Mouse (Mus musculus) forelimb bud, embryonic 11.5 days (tissue): ENCODE data around the gene Olfml2b.

Experiments used
- DNase-seq: peaks from one replicate; pipeline ENCODE4 v3.0.0-alpha.2; 2012; ENCODE audit warnings: low read depth, low spot score

The Olfml2b gene

DNA sequence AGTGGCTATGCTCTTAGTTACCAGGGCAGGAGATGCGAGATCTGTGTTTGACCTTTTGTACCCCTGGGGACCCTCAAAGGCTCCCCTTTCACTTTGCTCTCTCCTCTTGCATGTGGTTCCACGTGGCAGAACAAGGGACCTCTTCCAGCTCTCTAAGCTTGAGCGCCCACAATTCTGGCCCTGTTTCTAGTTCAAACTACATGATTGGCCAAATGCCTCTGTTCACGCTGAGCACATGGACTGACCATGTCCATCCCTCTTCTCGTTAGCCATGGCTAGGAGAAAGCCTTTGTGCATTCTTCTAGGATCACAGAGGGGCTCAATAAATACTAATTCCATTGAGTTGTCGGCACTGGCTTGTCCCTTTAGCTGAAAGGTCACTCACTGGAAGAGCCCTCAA is 51.0 kb downstream of the Olfml2b start:
- no peak for DNase-seq

DNA sequence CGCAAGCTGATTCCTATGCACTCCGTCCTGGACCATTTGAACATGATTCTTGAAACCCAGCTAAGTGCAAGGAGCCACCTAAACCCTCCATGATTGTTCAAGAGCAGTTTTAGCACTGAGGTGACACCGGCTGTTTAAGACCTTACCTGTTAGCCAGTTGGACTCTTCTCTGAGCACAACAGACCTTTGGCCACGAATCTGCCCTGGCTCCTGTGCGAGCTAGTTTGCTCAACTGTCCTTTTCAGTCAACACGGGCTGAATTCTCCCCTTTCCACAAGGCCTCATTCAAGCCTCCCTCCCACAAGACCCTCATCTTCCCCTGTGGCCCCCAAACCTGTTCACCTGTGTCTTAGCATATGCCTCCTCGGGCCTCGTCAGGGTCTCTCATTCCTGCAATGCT is 52.7 kb downstream of the Olfml2b start:
- DNase-seq = no peak

DNA sequence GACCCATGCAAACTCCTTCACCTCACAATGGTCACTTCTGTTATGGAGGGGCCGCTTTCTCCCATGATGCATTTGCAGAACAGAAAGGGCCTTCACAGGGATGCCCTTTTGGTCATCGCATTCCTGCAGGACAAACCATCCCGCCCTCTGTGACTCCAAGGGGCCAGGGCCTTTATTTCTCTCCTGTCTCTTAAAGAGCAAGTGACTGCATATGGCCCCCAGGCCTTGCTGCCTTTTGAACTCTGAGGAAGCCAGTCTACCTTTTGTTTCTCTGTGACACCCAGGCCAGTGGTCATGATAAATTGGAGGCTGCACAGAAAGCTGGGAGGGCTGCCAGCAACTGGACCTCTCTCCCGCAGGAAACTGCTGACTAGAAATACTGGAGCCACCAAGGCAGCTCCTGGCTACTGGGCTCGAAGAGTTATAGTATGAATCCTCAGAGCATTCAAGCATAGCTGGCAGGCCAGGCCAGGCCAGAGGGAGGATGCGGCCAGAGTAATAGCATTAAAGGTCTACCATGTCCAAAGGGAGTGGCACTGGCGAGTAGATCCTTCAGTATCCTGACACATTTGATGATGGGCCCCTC is 53.5 kb downstream of the Olfml2b start:
- DNase-seq = no peak

DNA sequence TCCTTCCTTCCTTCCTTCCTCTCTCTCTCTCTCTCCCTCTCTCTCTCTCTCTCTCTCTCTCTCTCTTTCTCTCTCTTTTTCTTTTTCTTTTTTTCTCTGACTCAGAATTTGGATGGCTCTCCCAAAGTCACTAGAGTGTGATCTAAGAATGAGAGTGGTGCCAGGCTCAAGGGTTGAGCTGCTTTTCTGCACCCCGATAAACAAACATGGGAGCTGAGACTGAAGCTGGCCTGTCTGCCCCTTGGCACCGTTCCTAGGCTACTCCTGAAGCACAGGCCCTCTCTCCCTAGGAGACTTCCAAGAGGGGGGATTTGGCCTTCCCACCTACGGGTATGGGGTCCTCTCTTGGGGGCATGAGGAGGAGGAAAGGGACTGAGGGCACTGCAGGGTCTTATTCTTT is 54.4 kb downstream of the Olfml2b start:
- DNase-seq = no peak

DNA sequence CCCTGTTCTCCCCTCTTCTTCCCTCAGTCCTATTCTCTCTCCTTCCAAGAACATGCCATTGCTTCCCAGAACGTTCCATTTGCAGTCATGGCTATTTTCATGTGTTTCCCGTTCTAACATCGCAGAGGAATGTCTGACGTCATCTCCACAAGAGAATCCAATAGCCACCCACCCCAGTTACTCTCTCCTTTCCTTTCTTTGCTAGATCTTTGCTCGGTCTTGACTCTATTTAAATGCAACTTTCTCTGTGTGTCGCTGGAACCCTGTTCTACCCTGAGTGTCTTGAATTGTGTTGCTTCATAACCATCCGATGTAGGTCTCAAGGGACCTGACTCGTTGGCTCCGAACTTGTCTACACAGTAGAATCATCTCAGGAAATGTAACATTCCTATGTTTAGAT is 55.2 kb downstream of the Olfml2b start:
- DNase-seq = no peak

DNA sequence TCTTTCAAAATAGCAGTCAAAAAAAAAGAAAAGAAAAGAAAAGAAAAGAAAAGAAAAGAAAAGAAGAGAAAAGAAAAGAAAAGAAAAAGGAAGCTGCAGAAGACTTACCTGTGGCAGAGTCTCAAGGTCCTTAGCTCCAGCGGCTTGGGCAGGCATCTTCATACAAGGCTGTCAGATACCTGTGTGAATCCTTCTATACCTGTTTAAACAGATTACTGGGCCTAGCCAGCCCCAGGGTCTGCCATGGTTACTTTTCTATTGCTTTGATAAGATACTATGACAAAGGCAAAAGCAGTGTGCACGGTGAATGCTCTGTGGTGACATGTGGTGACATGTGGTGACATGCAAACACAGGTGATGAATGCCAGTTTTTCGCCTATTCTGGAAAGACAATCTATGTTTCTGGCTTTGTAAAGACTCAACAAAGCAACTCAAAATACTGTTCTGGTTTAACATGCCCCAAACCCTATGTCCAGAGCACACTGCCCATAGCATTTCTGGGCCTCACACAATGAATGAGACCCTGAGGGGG is 56.2 kb downstream of the Olfml2b start:
- no peak for DNase-seq

DNA sequence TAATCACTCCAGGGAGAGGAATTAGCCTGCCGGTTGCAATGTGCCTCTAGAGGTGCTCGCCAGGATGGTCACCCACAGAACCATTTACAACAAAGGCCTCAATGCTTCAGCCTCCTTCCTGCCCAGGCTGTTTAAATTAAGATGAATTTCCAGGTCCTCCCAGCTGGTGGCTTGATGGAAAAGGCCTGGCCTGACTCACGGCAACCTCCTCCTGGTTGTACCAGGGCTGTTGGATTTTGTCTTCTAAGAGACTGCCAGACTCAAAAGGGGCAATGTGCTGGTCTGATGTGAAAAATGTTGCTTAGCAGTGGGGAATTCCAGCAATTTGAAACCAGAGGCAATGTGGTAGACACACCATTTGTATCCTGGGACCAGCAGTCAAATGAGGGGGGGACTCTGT is 56.8 kb downstream of the Olfml2b start:
- peak; percentile 32 for DNase-seq

DNA sequence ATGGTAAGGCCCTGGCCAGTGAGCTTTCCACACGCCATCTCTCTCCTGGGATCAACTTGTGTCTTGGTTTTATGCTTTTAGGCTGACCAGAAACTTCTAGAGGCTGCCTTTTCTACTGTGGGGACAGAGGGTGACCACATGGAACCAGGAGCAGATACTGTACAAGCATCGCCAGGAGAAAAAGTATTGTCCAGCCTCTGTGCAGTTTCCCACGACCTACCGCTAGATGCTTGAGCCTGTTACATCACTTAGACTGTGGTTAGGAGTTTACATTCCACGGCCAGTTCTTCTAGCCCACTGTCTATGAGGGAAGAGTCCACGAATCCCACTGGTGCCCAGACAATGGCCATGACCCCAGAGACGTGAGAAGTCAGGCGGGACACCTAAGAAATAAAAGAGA is 57.2 kb downstream of the Olfml2b start:
- DNase-seq = no peak

DNA sequence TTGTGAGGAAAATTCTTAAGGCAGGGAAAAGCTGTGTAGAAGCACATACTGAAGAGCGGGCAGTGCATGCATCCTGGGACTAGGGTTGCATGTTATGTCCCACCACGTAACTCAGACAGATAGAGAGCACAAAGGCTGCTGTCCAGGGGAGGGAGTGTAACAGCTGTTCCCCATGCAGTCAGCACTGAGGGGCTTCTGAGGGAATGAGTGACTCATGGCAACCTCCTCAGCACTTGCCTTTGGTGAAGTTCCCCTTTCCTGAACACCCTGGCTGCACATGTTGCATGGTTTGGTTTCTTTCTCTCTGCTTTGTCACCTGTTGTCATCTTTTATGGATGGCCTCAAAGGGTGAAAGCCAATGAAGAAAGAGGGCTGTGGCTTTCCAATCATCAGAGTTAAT is 57.9 kb downstream of the Olfml2b start:
- no peak for DNase-seq

DNA sequence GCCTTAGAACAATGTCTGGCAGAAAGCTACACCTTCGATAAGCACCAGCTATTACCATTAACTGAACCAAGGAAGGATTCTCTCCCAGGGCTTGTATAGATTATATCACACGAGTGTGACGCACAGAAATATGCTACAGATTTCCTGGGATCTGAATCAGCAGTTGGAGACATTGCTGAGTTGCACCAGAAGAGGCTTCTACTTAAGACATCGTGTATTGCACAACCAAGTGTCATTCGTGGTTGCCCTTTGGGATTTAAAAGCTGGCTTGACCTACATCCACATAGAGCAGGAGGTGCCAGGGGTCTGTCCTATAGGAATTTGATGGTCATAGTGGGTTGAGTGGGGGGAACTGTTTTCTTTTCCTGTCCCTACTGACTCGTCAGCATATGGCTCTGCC is 58.6 kb downstream of the Olfml2b start:
- DNase-seq = no peak

DNA sequence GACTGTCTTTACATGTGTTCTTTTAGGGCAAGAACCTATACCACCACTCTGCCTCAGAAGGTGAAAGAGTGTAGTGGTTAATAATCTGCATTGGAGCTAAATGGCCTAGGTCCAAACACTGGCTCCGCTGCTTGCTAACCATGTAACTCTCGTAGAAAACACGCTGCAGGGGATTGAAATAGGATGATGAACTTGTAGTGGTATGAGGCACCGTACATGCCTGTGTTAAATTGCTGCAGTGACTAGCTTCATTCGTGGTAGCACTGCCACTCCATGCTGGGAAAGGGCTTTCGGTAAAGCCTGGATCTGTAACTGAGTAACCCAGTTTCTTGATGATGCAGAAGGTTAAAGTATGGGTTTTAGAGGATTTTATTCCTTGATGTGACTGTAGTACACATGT is 59.8 kb downstream of the Olfml2b start:
- no peak for DNase-seq

DNA sequence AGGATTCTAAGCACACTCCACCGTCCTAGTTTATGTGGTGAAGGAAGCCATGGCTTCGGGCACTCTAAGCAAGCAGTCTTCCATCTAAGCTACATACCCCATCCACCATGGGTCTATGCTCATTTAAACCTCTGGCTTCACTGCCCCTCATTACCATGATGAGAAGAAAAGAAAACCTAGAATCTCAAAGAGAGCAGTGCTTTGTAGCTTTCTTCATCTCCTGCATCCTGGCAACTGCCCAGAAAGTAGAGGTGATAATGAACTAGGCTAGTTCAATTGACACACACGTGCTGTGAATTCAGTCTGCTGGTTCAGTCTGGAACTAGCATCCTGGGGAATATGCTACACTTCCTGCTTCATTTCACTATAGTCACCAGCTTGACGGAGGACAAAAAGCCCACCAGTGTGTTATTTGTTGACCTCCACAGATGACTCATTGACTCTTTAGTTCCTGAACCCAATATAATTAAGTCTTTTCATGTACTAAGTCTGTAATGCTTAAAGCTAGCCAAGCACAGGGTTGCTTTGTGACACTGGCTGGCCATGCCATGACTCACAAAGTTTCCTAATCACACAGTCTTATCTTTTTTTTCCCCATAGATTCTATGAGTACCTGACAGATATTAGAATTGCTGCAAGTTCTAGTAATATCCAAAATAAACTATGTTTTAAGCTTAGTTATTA is 60.7 kb downstream of the Olfml2b start:
- DNase-seq = no peak

DNA sequence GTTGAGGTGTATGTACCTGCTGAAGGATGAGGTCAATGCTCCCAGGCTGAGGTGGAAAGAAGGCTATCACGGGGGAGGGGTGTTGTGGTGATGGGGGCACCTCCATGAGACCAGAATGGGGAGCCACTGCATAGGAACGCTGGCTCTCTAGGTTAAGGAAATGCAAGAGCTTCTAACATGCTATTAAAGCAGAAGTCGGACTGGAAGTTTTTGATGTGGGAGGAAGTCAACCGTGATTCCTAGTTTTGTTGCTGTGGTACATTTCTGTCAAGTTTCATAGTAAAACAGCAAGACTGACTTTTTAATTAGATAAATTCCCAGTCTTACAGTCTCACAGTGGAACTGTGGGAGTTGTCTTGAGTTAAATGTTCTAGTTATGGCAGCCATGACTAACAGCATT is 61.7 kb downstream of the Olfml2b start:
- DNase-seq = no peak

DNA sequence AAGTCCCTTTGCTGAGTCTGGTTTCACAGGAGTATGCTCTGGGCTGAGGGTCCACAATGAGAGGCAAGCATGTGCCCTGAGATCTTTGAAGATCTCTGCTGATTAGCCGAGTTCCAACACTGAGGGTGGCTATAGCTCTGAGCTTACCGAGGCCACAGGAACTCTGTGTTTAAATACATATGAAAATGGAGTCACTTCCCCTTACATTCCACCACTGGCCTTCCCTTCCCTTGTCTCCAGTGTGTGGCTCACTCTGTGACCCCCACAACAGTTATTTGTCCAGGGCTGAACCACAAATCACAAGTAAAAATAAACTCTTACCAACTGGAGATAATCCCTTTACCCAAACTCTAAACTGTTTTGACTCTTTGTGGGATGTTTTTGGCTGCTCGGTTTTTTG is 64.7 kb downstream of the Olfml2b start:
- DNase-seq = no peak

DNA sequence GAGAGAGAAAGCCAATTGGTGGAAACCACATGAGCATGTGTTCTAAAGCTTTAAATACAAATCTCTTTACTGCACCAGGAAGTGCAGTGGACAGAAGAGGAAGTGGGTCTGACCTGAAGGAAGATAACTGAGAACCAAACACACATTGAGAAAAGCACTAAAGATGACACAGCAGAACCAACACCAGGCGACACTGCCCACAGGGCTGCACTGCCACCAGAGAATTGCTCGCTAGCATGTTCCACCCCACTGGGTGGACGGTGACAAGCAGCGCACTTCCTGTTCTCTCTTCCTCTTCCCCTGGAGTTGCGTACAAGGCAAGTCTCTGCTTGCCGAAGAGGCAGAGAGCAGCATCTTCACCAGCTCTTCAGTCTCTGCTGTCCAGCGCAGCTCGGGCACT is 65.1 kb downstream of the Olfml2b start:
- DNase-seq = no peak

DNA sequence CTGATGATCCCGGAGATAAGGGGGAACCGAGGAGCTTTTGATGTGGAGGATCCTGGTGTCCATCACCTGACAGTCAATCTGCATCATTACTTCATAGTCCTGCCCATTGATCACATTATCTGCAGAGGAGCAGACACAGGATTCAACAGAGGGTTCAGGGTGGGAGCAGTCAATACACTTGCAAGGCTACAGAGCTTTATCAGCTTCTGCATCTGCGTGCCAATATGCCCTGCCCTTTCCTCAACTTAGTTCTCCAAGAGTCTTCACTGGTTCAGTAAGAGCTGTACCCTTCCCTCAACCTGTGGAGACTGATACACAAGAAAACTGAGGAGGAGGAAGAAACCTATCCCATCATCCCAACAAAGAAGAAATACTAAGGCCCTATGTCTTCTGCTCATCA is 65.6 kb downstream of the Olfml2b start:
- DNase-seq = no peak

DNA sequence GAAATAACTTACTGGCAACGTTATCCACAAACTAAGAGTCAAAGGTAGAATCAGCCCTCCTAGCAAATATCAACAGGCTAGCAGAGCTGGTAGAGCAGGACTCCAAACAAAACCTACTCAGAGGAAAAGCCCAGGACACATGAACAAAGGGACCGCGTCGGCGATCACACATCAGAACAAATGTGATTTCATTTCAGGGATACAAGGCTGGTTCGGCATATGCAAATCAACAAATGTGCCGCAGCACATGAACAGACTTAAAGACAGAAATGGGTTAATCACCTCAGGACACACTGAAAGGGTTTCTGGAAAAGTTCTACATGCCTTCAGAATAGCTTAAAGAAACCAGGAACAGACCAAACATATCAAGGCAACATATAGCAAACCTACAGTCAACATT is 67.4 kb downstream of the Olfml2b start:
- DNase-seq = no peak

DNA sequence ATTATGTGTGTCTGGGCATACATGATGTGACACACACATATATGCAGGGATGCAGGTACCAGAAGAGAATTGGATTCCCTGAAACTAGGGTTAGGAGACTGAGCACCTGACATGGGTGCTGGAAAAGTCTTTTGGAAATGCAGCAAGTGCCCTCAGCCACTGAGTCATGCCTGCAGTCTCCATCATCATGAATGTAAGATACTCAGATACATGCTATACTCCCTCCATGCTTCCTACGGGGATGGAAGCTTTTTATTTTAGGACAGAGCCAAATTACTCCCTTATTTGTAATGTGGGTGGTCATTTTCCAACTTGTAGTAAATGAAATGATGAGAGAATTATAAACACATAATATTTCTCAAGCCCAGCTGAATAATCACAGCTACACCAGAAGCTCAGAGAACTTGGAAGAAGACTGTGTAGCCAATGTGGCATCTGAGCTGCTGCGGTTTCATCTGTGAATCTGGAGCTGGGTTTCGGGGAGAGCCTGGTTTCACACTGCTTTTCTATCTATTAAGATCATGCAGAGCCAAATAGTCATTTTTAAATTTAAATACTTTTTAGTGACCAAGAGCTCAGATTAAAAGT is 73.0 kb downstream of the Olfml2b start:
- no peak for DNase-seq

DNA sequence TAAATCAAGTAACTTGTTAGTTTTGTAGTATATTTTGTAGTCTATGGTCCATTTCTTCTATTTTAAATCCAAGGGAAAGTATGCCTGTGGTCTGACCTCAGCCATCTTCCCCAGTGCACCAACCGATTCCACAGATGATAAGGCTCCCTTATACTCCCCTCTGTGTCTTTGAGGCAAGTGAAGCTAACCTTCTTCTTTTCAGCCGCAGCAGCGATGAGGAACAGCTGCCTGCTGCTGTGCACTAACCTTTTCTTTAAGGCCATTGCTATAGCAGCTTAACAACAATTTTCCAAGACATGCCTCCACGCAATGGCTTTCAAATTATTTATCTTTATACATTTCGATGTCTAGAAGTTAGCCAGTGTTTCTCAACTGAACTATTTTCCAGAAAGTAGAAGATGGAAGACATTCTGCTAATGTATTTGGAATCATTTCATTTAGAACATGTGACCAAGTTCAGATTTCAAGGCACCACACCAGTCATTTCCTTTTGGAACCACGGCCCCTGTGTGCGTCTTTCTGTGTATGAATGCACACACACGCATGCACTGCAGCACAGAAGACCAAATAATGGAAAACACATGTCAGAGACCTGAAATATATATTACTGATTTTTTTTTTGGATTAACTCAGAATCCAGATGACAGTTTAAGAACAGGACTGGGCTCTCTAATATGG is 73.9 kb downstream of the Olfml2b start:
- peak; percentile 33 for DNase-seq

DNA sequence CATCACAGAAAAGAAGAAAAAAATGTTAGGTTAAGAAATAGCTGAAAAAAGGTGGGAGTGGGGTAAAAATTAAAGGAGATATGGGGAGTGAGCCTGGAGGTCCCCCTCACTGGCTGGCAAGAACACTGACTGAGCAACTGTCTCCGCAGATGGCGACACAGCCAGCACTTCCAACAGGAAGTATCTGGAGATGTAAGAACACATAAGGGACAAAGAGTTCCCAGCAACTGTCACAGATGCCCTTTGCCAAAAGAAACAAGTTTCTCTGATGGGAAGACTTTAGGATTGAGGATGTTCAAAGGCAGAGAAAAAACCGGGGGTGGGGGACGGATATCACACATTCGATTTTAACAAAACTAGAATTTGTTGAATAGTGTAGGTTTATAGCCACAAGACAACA is 77.2 kb downstream of the Olfml2b start:
- DNase-seq = no peak

DNA sequence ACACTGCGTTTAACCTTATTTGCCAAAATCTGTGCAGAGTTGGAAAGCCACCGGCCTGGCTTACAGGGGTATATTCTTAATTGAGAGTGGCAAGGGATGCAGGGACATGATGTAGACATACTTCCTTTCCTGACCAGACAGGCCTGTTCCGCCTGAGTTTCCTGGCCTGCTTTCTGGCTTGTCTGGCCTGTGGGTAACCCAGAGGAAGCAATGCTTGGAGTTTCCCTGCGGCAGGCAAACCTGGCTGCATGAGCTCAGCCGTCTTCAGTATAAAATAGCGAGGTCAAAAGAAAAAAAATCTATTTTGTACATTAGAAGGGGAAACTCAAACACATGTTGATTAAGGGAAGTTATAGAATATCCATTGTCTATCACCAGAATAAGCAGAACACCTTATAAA is 84.2 kb downstream of the Olfml2b start:
- DNase-seq = no peak

DNA sequence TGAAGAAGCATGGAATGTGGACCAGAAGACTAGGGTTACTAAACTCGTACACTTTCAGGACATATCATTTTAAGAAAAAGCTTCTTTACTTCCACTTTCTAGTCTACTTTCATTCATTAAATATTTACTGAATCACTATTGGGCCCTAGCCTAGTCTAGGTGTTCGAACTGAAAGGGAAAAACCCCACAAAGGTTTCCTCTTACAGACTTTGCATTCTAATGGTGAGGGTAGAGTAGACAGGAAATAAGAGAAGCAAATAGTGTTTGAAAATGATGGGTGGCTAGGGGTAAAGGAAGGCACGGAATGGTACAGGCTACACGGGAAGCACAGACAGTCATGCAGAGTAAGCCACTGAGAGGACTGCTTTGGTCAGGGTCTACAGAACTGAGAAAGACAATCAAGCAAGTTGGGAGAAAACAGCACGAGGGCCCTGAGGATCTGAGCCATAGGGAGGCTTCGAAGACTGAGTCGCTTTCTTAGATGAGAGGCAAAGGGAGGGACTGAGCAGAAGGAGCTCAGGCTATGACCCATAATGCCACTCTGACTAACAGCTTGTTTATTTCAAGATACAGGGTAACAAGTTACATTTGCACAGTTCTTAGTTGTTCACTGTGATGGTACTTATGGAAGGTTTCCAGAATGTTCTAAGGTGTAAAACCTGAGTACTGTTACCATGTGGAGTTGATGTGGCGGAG is 85.1 kb downstream of the Olfml2b start:
- no peak for DNase-seq
